Mouse (Mus musculus): ENCODE results near the gene Pdk1. TPM values are rescaled to one million over a fixed set of nuclear protein-coding genes. Genes with fewer than 3 reads are reported as not detected.

Gene Pdk1
- 54.7 and 59.3 TPM in 2 replicates for polyA plus RNA-seq (2015; fragmentation: Nextera tagmentation; extraction: Ambion mirVana)

GRCm38 (mm10) chr2:71872801-71873443 is at the start of gene Pdk1:
Gene Pdk1, plus strand, starts transcription at chr2:71873224.

Other genes starting within 250 kb of the Pdk1 start
- 16.3 and 19.5 TPM in 2 replicates for gene Itga6, start 127.6 kb upstream of the Pdk1 start, polyA plus RNA-seq (2015; fragmentation: Nextera tagmentation; extraction: Ambion mirVana)
- gene Rapgef4, start 108.0 kb downstream of the Pdk1 start, polyA plus RNA-seq (2015; fragmentation: Nextera tagmentation; extraction: Ambion mirVana): 1.9 and 2.5 TPM in 2 replicates